Mouse (Mus musculus) CH12.LX (cell line): ENCODE results near the gene Lix1l.

Experiments
- CHD1 ChIP-seq: IDR thresholded peaks from 2 replicates; pipeline ENCODE4 v1.6.1; 2012; ENCODE audit warnings: low read depth, low read length, improper control_type of control experiment, inconsistent platforms
- CTCF ChIP-seq, 2 experiments: IDR thresholded peaks in 1 of 2; conservative IDR thresholded peaks in 1 of 2; 2 replicates each; pipeline ENCODE4 v1.5.1; 2011 to 2012; ENCODE audit warnings: low read depth in 2 of 2, low read length in 2 of 2, improper control_type of control experiment in 1 of 2, inconsistent platforms in 1 of 2, mild to moderate bottlenecking in 1 of 2, moderate library complexity in 1 of 2
- E2F4 ChIP-seq: IDR thresholded peaks from 2 replicates; pipeline ENCODE4 v1.6.1; 2011; ENCODE audit warnings: low read depth, low read length, improper control_type of control experiment; ENCODE audit not compliant: insufficient replicate concordance
- EP300 ChIP-seq: IDR thresholded peaks from 2 replicates; pipeline ENCODE4 v1.6.1; 2011; ENCODE audit warnings: low read length, improper control_type of control experiment
- ETS1 ChIP-seq: conservative IDR thresholded peaks from 2 replicates; pipeline ENCODE4 v1.6.1; 2012; ENCODE audit warnings: low read depth, mild to moderate bottlenecking, inconsistent platforms, low read length, improper control_type of control experiment, moderate library complexity
- HCFC1 ChIP-seq: IDR thresholded peaks from 2 replicates; pipeline ENCODE4 v1.6.1; 2012; ENCODE audit warnings: low read depth, mild to moderate bottlenecking, inconsistent platforms, low read length, improper control_type of control experiment
- MAX ChIP-seq: IDR thresholded peaks from 2 replicates; pipeline ENCODE4 v1.6.1; 2011; ENCODE audit warnings: low read length, improper control_type of control experiment
- MXI1 ChIP-seq: IDR thresholded peaks from 2 replicates; pipeline ENCODE4 v1.6.1; 2011; ENCODE audit warnings: mild to moderate bottlenecking, low read depth, low read length, improper control_type of control experiment
- POLR2A ChIP-seq: IDR thresholded peaks from 2 replicates; pipeline ENCODE4 v1.6.1; 2011; ENCODE audit warnings: low read depth, mild to moderate bottlenecking, improper control_type of control experiment, low read length
- POLR2AphosphoS2 ChIP-seq: IDR thresholded peaks from 2 replicates; pipeline ENCODE4 v1.6.1; 2011; ENCODE audit warnings: low read depth, low read length, improper control_type of control experiment
- RCOR1 ChIP-seq: conservative IDR thresholded peaks from 2 replicates; pipeline ENCODE4 v1.6.1; 2012; ENCODE audit warnings: low read depth, mild to moderate bottlenecking, inconsistent platforms, low read length, improper control_type of control experiment
- TCF12 ChIP-seq: IDR thresholded peaks from 2 replicates; pipeline ENCODE4 v1.6.1; 2014; ENCODE audit warnings: low read depth, mild to moderate bottlenecking, inconsistent platforms, low read length, improper control_type of control experiment
- UBTF ChIP-seq: IDR thresholded peaks from 2 replicates; pipeline ENCODE4 v1.6.1; 2012; ENCODE audit warnings: low read depth, mild to moderate bottlenecking, inconsistent platforms, low read length, improper control_type of control experiment, moderate library complexity

GRCm38 (mm10) chr3:96675690-96676089 lies 74.7 kb downstream of the Lix1l start:
- peak; percentile 24; the same call in 1 of the 2 replicates for TF ChIP-seq ETS1
- no peak for TF ChIP-seq EP300
- TF ChIP-seq RCOR1: no peak
- TF ChIP-seq POLR2A: no peak
- TF ChIP-seq CTCF (conservative IDR thresholded peaks at IDR 0.05 in 1 of 2, IDR thresholded peaks at IDR 0.05 in 1 of 2; ENCODE audit: low read depth in 2 of 2, low read length in 2 of 2): no peak
- no peak for TF ChIP-seq POLR2AphosphoS2
- TF ChIP-seq TCF12: peak; percentile 52; the same call in 1 of the 2 replicates
- TF ChIP-seq MAX: no peak
- no peak for TF ChIP-seq UBTF
- no peak for TF ChIP-seq MXI1
- TF ChIP-seq E2F4: no peak
- TF ChIP-seq CHD1: no peak
- TF ChIP-seq HCFC1: no peak
